Mouse (Mus musculus) cerebellum, postnatal 4 days (tissue): Measurements from ENCODE around the gene Ccdc181.

Source experiments
- DNase-seq, 2 experiments: peaks; one replicate each; pipeline ENCODE4 v3.0.0; 2022; ENCODE audit warnings: low spot score in 2 of 2, mixed read lengths in 1 of 2

The Ccdc181 gene

GRCm38 (mm10) chr1:164335435-164335834 is 60.0 kb downstream of the Ccdc181 start:
- DNase-seq: no peak

- DNase-seq: no peak
Observed at GRCm38 (mm10) chr1:164335846-164336245, 60.5 kb downstream of the Ccdc181 start.
